Mouse (Mus musculus) kidney, postnatal 14 days (tissue): ENCODE results near the gene Acbd7.

ENCODE experiments used
- DNase-seq: peaks from one replicate; pipeline ENCODE4 v3.0.0; 2022; ENCODE audit warnings: mixed read lengths

The Acbd7 gene

GRCm38 (mm10) chr2:3335611-3336301 lies at the start of gene Acbd7:
TSS of gene Acbd7 (plus strand) at chr2:3336168.
- DNase-seq, result peak; percentile 74

- DNase-seq, result no peak
Observed at GRCm38 (mm10) chr2:3286243-3286642, 49.7 kb upstream of the Acbd7 start.

- no peak for DNase-seq
Observed at GRCm38 (mm10) chr2:3289581-3289980, 46.4 kb upstream of the Acbd7 start.

DNA sequence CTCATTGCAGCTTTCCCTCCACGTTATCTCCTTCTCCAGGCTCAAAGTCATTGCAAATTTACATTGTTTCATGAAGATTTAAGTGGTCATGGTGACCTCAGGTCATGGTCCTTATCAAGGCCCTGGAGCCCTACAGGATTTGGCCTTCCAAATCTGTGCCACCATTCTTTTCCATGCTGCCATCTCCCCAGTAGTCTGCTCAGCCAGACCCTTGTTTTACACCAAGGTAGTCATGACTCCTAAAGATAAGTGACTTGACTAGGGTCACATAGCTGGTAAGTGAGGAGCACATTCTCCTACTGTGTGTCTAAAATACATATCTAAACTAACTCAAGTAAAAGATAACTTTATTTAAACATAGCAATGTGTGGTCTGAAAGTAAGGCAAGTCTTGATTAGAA lies 43.8 kb upstream of the Acbd7 start:
- DNase-seq, result no peak

DNA sequence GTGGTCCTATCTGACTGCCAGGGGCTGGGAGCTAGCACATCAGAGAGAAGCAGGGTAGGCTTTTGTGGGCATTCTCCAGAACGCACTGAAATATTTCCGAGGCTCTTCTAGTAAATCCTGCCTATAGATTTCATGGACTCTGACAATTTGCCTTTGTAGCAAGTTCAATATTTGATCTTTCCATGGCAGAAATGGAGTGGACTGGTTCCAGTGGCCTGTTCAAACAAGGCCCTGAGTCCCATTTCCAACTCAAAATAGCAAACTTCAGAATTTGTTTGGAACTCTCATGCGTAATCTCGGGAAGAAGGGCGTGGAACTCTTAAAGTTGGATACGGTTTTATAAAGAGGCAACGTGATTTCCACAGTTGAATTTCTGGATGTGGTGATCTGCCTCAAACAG lies 40.1 kb upstream of the Acbd7 start:
- DNase-seq, result no peak

GRCm38 (mm10) chr2:3305426-3306025 lies 30.4 kb upstream of the Acbd7 start:
- peak; percentile 55 for DNase-seq

GRCm38 (mm10) chr2:3323132-3323531 lies 12.8 kb upstream of the Acbd7 start:
- DNase-seq, result no peak

DNA sequence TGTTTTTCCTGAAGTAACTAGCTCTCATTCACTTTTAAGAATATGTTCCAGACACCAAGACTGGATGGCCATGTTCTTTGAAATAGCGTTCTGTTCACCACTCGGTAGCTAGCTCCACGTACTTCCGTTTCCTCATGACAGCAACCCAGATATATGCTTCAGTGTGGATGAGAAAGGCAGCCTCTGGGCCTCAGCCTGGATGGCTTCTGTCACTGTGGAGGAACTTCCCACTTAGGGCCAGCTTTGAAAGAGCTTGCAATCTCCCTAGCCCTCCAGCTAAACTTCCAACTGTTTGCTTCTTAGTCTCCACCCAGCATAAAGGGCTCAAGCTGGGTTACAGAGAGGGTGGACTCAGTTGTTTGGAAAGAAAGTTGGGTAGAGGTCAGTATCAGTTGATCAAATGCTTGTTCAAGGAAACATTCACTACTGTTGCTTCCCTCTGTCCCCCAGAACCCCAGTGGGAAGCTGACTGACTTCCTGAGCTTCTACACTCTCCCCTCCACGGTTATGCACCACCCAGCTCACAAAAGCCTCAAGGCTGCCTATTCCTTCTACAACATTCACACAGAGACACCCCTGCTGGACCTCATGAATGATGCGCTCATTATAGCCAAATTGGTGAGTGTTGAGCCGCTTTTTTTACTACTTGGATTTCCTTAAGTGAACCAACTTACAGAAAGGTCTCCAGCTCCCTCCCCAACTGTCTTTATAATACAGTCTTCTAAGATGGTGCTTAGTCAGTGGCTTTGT lies 11.4 kb upstream of the Acbd7 start:
- no peak for DNase-seq

- DNase-seq, result no peak
Observed at GRCm38 (mm10) chr2:3326547-3326946, 9.4 kb upstream of the Acbd7 start.

GRCm38 (mm10) chr2:3327351-3327750 lies 8.6 kb upstream of the Acbd7 start:
- DNase-seq, result peak; percentile 69

DNA sequence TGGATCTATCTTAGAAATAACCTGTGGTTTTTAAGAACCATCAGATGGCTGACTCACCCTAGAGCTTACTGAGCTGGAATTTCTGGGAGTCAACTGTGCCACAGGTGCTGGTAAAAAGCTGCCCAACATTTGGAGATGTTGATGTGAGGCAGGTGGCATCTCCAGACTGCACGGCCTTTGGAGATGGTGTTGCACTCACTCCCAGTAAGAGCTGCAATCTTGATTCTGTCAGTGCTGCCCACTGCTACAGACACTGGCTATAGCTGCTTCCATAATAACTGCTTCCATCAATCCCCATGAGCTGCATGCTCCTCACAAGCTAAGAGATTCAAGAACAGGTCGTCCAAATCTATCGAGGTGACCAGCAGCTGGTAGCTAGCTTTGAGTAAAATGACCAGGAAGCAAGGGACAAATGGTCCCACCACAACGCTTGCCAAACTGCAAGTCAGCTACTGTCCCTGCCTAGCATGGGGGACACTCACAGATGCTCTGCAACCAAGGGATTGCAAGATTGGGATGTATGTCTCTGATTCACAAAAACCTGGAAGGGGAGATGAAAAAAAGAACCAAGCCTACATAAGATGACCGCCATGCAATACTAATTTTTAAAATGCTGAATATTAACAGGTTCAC lies 4.8 kb upstream of the Acbd7 start:
- DNase-seq, result no peak

GRCm38 (mm10) chr2:3332056-3332455 lies 3.9 kb upstream of the Acbd7 start:
- DNase-seq, result no peak

GRCm38 (mm10) chr2:3332484-3333242 lies 3.3 kb upstream of the Acbd7 start, which contains the start of gene Rpp38:
TSS of gene Rpp38 (minus strand) at chr2:3332643.
- DNase-seq, result peak; percentile 99

GRCm38 (mm10) chr2:3333761-3334160 lies 2.2 kb upstream of the Acbd7 start:
- no peak for DNase-seq

DNA sequence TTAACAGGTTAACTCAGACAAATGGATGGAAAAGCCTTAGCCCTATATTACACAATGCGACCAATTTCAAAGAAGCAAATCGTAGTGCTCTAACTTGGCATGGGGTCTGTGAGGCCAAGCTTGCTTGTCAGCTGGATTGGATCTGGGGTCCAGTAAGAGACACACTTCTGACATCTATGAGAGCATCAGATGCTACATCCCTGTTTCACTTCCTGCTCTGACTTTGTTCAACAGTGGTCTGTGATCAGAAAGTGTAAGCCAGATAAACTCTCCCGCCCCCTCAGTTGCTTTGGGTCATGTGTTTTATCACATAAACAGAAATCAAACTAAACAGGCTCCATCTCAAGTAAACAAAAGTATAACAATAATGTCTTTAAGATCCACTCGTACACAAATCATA lies 12.5 kb downstream of the Acbd7 start:
- no peak for DNase-seq

- peak; percentile 27 for DNase-seq
Observed at GRCm38 (mm10) chr2:3348919-3349318, 13.0 kb downstream of the Acbd7 start.

GRCm38 (mm10) chr2:3353160-3353559 lies 17.2 kb downstream of the Acbd7 start:
- no peak for DNase-seq

DNA sequence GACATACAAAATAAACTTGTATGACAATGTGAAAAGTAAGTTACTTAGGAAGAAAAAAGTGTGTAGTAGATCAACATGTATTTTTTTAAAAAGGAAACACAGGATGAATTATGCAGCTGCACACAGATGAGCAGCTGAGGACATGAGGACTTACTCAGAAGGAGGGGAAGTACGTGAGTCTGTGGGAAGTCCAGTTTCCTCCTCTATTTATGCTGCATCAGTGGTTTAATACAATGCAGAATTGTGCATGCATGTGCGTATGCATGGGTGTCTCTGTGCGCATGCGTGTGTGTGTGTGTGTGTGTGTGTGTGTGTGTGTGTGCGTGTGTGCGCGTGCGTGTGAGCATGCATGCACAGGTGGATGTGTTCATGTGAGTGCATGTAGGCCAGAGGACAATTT lies 19.8 kb downstream of the Acbd7 start:
- no peak for DNase-seq

GRCm38 (mm10) chr2:3356311-3356710 lies 20.3 kb downstream of the Acbd7 start:
- no peak for DNase-seq

DNA sequence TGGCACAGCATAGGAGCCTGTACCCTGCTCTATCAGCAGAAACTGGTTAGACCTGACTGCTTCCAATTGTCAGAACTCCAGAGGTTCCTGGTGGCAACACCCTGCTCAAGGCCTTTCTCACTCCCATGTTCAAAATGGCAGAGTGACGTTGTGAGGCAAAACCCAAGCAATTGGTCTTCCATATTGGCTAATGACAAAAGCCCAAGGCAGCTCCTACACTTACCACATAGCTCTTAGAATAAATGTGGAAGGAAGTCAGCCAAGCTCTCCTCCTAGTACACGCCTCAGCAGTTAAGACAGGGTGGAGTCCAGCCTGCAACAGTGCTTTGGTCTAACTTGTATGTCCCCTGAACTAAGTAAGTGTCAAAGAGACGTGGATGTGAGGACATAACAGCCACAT lies 21.9 kb downstream of the Acbd7 start:
- DNase-seq, result no peak

DNA sequence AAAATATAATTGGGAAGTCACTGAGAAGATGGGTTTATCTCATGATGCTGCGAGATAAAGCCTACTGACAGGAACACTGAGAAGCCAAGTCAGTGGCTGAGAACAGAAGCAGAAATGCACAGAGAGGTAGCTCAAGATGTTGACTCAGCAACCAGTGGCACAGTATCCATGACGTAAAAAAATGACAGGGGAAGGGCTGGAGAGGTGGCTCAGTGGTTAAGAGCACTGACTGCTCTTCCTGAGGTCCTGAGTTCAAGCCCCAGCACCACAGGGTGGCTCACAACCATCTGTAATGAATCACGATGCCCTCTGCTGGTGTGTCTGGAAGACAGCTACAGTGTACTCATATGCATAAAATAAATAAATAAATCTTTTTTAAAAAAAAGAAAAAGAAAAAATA lies 25.1 kb downstream of the Acbd7 start:
- DNase-seq, result no peak

GRCm38 (mm10) chr2:3365127-3365526 lies 29.2 kb downstream of the Acbd7 start:
- no peak for DNase-seq
